Mouse (Mus musculus): ENCODE data around the gene Fgfr2. TPM values are rescaled to one million over a fixed set of nuclear protein-coding genes. Genes with fewer than 3 reads are reported as not detected.

Fgfr2 gene
- total RNA-seq, 2 experiments from 2014 or later = 35.8 to 40.8 TPM

GRCm38 (mm10) chr7:131602106-131602505 is 1521.0 kb downstream of the Fgfr2 start:
- intact Hi-C loops (cut with DNase I) = no loop called here
- DNase-seq = no peak

- peak; percentile 64 for DNase-seq
- intact Hi-C loops (cut with DNase I) = no loop called here
Observed at GRCm38 (mm10) chr7:131598483-131598824, 1524.7 kb downstream of the Fgfr2 start.

- intact Hi-C loops (cut with DNase I) = no loop called here
Observed at GRCm38 (mm10) chr7:131597779-131598482, 1525.2 kb downstream of the Fgfr2 start.

GRCm38 (mm10) chr7:131585551-131585950 is 1537.6 kb downstream of the Fgfr2 start:
- DNase-seq = no peak
- intact Hi-C loops (cut with DNase I) = no loop called here

More at GRCm38 (mm10) chr7:131597779-131598482, 1525.2 kb downstream of the Fgfr2 start:
- peak; percentile 42 for DNase-seq

GRCm38 (mm10) chr7:131582178-131582577 is 1541.0 kb downstream of the Fgfr2 start:
- DNase-seq = no peak
- intact Hi-C loops (cut with DNase I) = no loop called here

GRCm38 (mm10) chr7:131575246-131575645 is 1547.9 kb downstream of the Fgfr2 start:
- DNase-seq = no peak
- intact Hi-C loops (cut with DNase I) = no loop called here

- DNase-seq = no peak
- intact Hi-C loops (cut with DNase I) = loop anchor here (5.0 kb wide), 2 partner anchors 187 to 1913 kb away; no protein-coding TSS in a partner anchor
Observed at GRCm38 (mm10) chr7:131560697-131561042, 1562.5 kb downstream of the Fgfr2 start.

- DNase-seq = peak; percentile 92
- intact Hi-C loops (cut with DNase I) = loop anchor here (5.0 kb wide), 2 partner anchors 187 to 1913 kb away; no protein-coding TSS in a partner anchor
Observed at GRCm38 (mm10) chr7:131559986-131560696, 1563.0 kb downstream of the Fgfr2 start, which contains the start of gene Bub3. Bub3 (plus strand) TSS chr7:131560222.

- intact Hi-C loops (cut with DNase I) = no loop called here
- DNase-seq = no peak
Observed at GRCm38 (mm10) chr7:131557751-131558150, 1565.4 kb downstream of the Fgfr2 start.

- DNase-seq = no peak
- intact Hi-C loops (cut with DNase I) = no loop called here
Observed at GRCm38 (mm10) chr7:131556541-131557271, 1566.4 kb downstream of the Fgfr2 start.

- intact Hi-C loops (cut with DNase I) = no loop called here
- no peak for DNase-seq
Observed at GRCm38 (mm10) chr7:131556116-131556515, 1567.0 kb downstream of the Fgfr2 start.

GRCm38 (mm10) chr7:131555301-131556081 is 1567.7 kb downstream of the Fgfr2 start:
- intact Hi-C loops (cut with DNase I) = no loop called here

GRCm38 (mm10) chr7:131554341-131555180 is 1568.6 kb downstream of the Fgfr2 start:
- no peak for DNase-seq
- intact Hi-C loops (cut with DNase I) = loop anchor here (5.0 kb wide), 1 partner anchor 328 kb away; no protein-coding TSS in a partner anchor

More at GRCm38 (mm10) chr7:131555301-131556081, 1567.7 kb downstream of the Fgfr2 start:
- no peak for DNase-seq

GRCm38 (mm10) chr7:131553771-131554175 is 1569.4 kb downstream of the Fgfr2 start:
- DNase-seq = no peak
- intact Hi-C loops (cut with DNase I) = loop anchor here (5.0 kb wide), 1 partner anchor 329 kb away; no protein-coding TSS in a partner anchor

GRCm38 (mm10) chr7:131552781-131553180 is 1570.4 kb downstream of the Fgfr2 start:
- intact Hi-C loops (cut with DNase I) = loop anchor here (5.0 kb wide), 1 partner anchor 330 kb away; no protein-coding TSS in a partner anchor

GRCm38 (mm10) chr7:131551931-131552741 is 1571.0 kb downstream of the Fgfr2 start:
- intact Hi-C loops (cut with DNase I) = loop anchor here (5.0 kb wide), 1 partner anchor 330 kb away; no protein-coding TSS in a partner anchor
- DNase-seq = no peak

More at GRCm38 (mm10) chr7:131552781-131553180, 1570.4 kb downstream of the Fgfr2 start:
- DNase-seq = no peak

- intact Hi-C loops (cut with DNase I) = loop anchor here (5.0 kb wide), 1 partner anchor 331 kb away; no protein-coding TSS in a partner anchor
- no peak for DNase-seq
Observed at GRCm38 (mm10) chr7:131551471-131551870, 1571.7 kb downstream of the Fgfr2 start.

- intact Hi-C loops (cut with DNase I) = loop anchor here (10.0 kb wide), 2 partner anchors 196 to 666 kb away; no protein-coding TSS in a partner anchor
- no peak for DNase-seq
Observed at GRCm38 (mm10) chr7:131548473-131548872, 1574.7 kb downstream of the Fgfr2 start, which contains the start of gene Hmx2. Hmx2 (plus strand) TSS chr7:131548773.

Data from left cerebral cortex, postnatal 4 days (tissue).